Comparison of ENCODE assay signal across 8 mouse cellular contexts in the genomic region with DNA sequence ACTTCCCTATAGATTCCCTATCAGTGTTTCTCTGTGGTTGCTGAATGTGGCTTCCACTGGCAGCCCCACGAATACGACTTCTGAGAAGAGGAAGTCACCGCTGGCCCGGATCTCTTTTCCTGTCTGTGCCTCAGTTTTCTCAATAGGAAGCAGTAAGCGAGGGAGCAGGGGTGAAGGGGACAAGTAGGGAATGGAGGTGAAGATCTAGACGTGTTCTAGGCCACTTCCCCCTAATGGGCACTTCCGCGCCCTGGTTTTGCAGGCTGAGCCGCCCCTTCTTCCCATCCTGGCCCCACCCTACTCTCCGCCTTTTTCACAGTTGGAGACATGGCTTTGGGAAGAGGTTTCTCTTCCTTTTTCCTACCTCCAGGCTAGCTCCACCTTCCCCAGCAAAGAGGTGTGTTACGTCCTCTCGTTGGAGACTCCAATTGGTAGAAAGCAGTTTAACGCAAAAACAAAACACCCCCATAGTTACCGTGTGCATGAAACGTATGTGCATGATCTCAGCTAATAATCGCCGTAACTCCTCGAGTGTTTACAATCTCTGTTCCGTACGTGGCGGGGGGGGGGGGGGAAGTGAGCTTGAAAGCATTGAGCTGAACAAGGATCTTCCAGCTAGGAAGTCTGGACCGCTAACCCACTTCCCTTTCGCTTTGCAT. TPM values are rescaled to one million over a fixed set of nuclear protein-coding genes. Genes with fewer than 3 reads are reported as not detected.
DNase-seq lines count a peak whose midpoint lies in the region; ATAC-seq lines count a peak whose summit lies in the region.

No protein-coding gene starts in this region.

- peaks cover 71% of the 10 kb centered on the region for H3K4me1 ChIP-seq in limb, embryonic 10.5 days
- H3K4me1 ChIP-seq in midbrain, embryonic 10.5 days, result peaks cover 70% of the 10 kb centered on the region

- DNase-seq in frontal cortex, postnatal 36 days (ENCODE audit: low spot score in 2 of 2), result no peak
- peak; percentile 98 for DNase-seq in brain, adult 2 months (ENCODE audit: low read depth, low spot score)
- DNase-seq in fat pad, adult 2 months (ENCODE audit: extremely low read depth, low read depth, low spot score), result peak; percentile 86
- peak; percentile 65 for DNase-seq in heart, postnatal 4 days
- peak; percentile 52 for DNase-seq in limb, embryonic 10.5 days (ENCODE audit: low spot score)
- DNase-seq in midbrain, embryonic 10.5 days (ENCODE audit: low spot score), result no peak
- DNase-seq in splenic B cell, adult 2 months (ENCODE audit: low read depth, low spot score), result peak; percentile 68

- 6% methylated on average over 23 of the region's 23 CpGs for WGBS in limb, embryonic 10.5 days
- WGBS in midbrain, embryonic 10.5 days, result 5% methylated on average over 23 of the region's 23 CpGs

- H3K27ac ChIP-seq in limb, embryonic 10.5 days, result peak overlapping the region; percentile 91
- H3K27ac ChIP-seq in midbrain, embryonic 10.5 days (replicated peaks), result peak overlapping the region; percentile 91

- H3K36me3 ChIP-seq in limb, embryonic 10.5 days, result peaks cover 4% of the 10 kb centered on the region; the same call in 1 of the 2 replicates
- H3K36me3 ChIP-seq in midbrain, embryonic 10.5 days, result peaks cover 6% of the 10 kb centered on the region
- no peaks in the 10 kb centered on the region for H3K36me3 ChIP-seq in splenic B cell, adult 2 months (ENCODE audit: control insufficient read depth, insufficient read depth, low read length, poor library complexity, severe bottlenecking)

- peak; percentile 21 for ATAC-seq in frontal cortex, adult (ENCODE audit: low TSS enrichment)

- H3K27me3 ChIP-seq in limb, embryonic 10.5 days (ENCODE audit: low read depth, poor library complexity, severe bottlenecking), result 0 out of 2 replicates have a peak, but pooled peaks cover 6% of the 10 kb centered on the region
- peaks cover 35% of the 10 kb centered on the region for H3K27me3 ChIP-seq in midbrain, embryonic 10.5 days (ENCODE audit: low read depth, poor library complexity, severe bottlenecking)
- H3K27me3 ChIP-seq in splenic B cell, adult 2 months (ENCODE audit: control insufficient read depth, insufficient read depth, low read length, poor library complexity, severe bottlenecking), result no peaks in the 10 kb centered on the region

- H3K4me3 ChIP-seq in limb, embryonic 10.5 days, result peak overlapping the region; percentile 77
- H3K4me3 ChIP-seq in midbrain, embryonic 10.5 days, result peak overlapping the region; percentile 84

- no peaks in the 10 kb centered on the region for H3K9me3 ChIP-seq in limb, embryonic 10.5 days (replicated peaks)
- H3K9me3 ChIP-seq in midbrain, embryonic 10.5 days (replicated peaks), result no peaks in the 10 kb centered on the region

RNA-seq across cellular contexts. Expression of a gene that starts 13.5 kb away (rescaled TPM):
- 10 to 100 TPM; 81.9 to 82.8 TPM for total RNA-seq in heart, postnatal 4 days (2021)
- polyA plus RNA-seq in limb, embryonic 10.5 days (2016; fragmentation: Nextera tagmentation; extraction: Ambion mirVana), result 0.62 and 3.2 TPM in 2 replicates
- polyA plus RNA-seq in midbrain, embryonic 10.5 days (2016; fragmentation: Nextera tagmentation; extraction: Ambion mirVana), result 3.0 and 4.3 TPM in 2 replicates

RNA-seq across cellular contexts. Expression of a gene that starts 17.7 kb away (rescaled TPM):
- total RNA-seq in heart, postnatal 4 days (2021), result not detected
- polyA plus RNA-seq in limb, embryonic 10.5 days (2016; fragmentation: Nextera tagmentation; extraction: Ambion mirVana), result 0.10 TPM in 1 of 2 replicates, not detected in the other
- polyA plus RNA-seq in midbrain, embryonic 10.5 days (2016; fragmentation: Nextera tagmentation; extraction: Ambion mirVana), result 0.23 and 0.61 TPM in 2 replicates

RNA-seq across cellular contexts. Expression of a gene that starts 29.6 kb away (rescaled TPM):
- under 1 TPM; 0.11 to 0.14 TPM for total RNA-seq in heart, postnatal 4 days (2021)
- polyA plus RNA-seq in limb, embryonic 10.5 days (2016; fragmentation: Nextera tagmentation; extraction: Ambion mirVana), result 0.05 TPM in 2 replicates
- polyA plus RNA-seq in midbrain, embryonic 10.5 days (2016; fragmentation: Nextera tagmentation; extraction: Ambion mirVana), result 0.46 and 0.75 TPM in 2 replicates

RNA-seq across cellular contexts. Expression of a gene that starts 49.9 kb away (rescaled TPM):
- 10 to 100 TPM; 19.1 to 20.1 TPM for total RNA-seq in heart, postnatal 4 days (2021)
- 30.0 and 40.8 TPM in 2 replicates for polyA plus RNA-seq in limb, embryonic 10.5 days (2016; fragmentation: Nextera tagmentation; extraction: Ambion mirVana)
- 50.2 and 62.4 TPM in 2 replicates for polyA plus RNA-seq in midbrain, embryonic 10.5 days (2016; fragmentation: Nextera tagmentation; extraction: Ambion mirVana)

RNA-seq across cellular contexts. Expression of a gene that starts 53.2 kb away (rescaled TPM):
- total RNA-seq in heart, postnatal 4 days (2021), result under 1 TPM in 1 of 2 experiments, not detected in 1; 0.11 TPM
- polyA plus RNA-seq in limb, embryonic 10.5 days (2016; fragmentation: Nextera tagmentation; extraction: Ambion mirVana), result not detected in 2 replicates
- polyA plus RNA-seq in midbrain, embryonic 10.5 days (2016; fragmentation: Nextera tagmentation; extraction: Ambion mirVana), result not detected in 2 replicates

Comparison
In these comparisons a context has a peak if more than half of its experiments do, and no peak if none do; other contexts are left out.
1. DNase-seq: peak in brain, adult 2 months (single experiment), fat pad, adult 2 months (single experiment), heart, postnatal 4 days (single experiment), limb, embryonic 10.5 days (single experiment) and splenic B cell, adult 2 months (single experiment); none in frontal cortex, postnatal 36 days (0 of 2) and midbrain, embryonic 10.5 days (single experiment).